Mouse (Mus musculus) urinary bladder, postnatal 25 days (tissue): ENCODE measurements around the gene Pank4.

Experiments used
- DNase-seq: peaks from one replicate; pipeline ENCODE4 v3.0.0; 2022; ENCODE audit warnings: low spot score

Gene Pank4

DNA sequence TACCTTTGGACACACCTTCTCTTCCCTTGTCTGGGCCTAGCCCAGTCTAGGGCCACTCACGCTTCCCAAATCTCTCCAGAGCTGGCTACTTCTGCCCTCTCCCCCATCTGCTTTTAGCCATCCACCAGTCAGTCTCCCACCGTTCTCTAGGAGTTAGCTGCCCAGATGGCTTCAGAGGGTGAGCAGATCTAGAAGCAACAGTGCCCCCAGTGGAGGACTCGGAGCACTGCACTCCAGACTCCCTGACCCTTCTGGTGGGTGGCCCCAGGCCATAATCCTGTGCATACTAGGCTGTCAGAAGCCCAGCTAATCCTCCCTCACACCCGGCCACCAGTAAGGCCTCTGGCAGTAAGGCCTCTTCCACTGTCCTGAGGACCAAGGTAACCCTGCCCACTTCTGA is 48.9 kb downstream of the Pank4 start:
- peak; percentile 53 for DNase-seq

DNA sequence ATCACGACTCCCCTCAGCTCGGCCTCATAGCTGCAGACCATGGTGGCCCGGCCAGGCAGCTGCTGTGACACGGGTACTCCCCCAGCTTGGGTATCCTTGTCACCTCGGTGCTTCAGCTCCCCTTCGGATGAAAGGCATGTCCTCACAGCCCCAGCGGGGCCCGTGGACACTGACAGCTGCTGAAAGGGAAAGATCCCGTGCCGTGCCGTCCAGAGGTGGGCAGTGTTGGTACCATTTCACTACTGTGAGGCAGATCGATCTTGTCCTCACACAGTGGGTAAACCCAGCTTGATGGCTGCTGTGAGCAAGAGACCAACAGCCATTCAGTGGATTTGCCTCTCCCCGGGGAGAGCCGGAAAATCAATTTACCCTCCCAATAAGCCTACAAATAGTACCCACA is 50.3 kb downstream of the Pank4 start:
- DNase-seq = no peak

DNA sequence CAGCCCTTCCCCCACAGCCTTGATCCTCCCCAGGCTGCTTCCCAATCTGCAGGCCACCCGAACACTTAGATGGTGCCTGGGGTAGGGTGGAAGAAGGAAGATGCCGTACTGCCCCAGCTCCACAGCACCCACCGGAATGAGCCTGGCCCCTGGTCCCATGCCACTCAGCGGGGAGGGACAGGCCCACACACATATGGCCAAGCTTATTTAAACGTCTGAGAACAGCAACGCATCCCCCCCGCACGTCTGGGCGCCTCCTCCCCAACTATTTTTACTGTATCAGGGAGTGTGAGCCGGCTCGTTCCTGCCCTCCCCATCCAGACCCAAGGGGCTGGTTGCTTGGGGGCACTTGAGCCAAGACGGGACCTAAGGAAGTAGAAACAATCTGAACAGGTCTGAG is 50.9 kb downstream of the Pank4 start:
- no peak for DNase-seq

DNA sequence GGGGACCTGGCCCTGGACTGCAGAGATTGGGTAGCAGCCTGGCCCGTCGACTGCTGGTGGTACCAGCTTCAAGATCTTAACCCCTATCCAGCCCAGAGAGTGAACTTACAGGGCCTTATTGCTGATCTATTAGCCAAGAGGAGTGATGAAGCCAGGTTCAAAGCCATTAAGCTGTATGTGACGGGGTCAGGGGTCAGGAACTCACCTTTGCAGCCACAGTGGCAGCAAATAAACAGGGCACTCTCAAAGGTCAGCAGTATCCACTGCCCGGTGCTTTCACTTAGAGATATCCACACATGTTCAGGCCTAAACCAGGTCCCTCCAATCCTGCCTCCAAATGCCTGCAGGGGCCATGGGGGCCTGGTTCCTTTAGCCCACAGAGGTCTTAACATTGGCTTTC is 51.6 kb downstream of the Pank4 start:
- DNase-seq = no peak

DNA sequence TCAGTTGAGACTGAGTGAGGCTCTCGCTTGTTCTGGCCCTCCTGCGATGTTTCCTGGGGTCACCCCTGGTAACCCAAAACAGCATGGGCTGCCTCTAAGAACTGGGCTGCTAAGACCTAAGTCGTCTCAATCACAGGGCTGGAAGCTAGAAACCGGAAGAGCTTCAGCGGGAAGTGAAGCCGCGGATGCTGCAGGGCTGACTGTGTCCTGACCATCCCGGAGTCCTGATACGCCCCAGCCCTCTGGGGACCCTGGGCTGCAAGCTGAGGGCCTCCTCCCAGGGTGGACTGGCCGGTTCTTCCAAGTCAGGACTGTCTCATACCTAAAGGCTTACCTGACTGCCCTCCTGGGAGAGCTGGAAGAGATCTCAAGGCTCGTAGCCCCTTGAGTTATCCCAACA is 52.9 kb downstream of the Pank4 start:
- DNase-seq = no peak

DNA sequence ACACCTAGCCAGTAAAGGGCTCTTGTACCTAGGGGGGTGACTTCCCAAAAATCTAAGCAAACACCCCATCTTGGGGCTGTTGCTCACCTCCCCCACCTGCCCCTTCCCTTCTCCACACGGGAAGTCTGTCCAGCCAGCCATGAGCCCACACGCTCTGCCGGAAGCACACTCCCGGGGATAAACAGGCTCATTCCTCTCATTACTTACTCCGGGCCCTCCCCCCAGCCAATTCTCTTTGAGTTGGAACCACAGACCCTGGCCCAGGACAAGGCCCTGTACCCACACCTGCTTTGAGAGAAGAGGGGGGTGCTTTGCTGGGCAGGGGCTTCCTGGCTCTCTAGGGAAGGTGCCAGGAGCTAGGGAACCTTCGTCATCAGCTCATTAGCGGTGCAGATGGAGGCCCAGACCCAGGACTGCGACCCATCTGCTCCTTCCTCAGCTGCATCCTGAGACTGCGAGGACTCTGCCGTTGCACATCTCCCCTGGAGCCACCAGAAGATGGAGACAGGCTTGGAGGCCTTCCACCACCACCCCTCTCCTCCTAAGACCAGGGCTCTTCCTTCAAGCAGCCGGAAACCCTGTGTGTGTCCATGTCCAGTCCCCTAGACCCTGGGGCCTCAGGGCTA is 53.4 kb downstream of the Pank4 start:
- no peak for DNase-seq

DNA sequence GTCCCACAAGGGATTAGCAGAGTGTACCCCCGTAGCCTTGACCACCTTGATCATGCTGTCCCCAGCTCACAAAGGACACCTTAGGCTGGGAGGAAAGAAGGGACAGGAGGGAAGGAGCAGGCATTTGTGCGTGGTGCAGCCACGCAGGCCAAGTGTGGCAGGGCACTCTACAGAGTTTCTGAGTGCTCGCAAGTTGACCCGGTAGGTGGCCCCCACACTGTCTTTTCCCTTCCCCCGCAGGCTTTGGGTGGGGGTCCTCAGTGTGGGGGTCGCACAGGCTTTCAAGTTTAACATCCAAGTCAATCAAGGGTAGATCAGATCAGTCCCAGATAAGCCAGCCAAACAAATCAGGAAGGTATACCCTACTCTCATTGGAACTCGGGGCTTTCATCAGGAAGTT is 54.1 kb downstream of the Pank4 start:
- DNase-seq = no peak

DNA sequence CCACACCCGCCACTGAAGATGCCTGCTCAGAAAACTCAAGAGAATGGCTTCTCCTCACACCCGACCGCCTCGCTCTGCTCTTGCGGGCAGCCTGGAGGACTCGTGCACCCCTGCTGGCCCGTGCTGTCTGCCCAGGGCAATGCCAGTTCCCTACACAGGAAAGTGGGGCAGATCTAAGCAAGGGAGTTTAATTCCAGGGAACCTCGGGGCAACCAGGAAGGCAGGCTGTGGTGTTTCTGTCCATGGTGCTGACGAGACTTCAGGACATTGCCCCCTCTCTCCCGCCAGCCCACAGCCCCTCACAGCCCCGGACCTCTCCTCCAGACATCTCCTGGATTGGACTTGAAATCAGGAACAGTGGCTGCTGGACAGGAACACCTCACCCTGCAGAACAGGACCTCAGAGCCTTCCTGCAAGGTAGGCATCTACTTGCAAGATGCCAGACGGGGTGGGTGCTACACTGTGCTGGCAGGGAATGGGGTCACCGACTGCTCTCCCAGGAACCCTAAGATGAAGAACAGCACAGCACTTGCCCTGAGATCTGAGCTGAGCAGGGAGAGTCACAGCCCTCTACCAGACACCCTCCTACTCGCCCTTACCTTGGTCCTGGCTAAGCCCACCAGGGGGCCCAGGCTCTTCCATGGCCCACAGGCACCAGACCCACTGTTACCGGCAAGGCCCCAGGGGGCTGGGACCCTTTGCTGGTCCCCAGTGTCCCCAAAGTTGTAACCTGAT is 54.8 kb downstream of the Pank4 start:
- peak; percentile 19 for DNase-seq

DNA sequence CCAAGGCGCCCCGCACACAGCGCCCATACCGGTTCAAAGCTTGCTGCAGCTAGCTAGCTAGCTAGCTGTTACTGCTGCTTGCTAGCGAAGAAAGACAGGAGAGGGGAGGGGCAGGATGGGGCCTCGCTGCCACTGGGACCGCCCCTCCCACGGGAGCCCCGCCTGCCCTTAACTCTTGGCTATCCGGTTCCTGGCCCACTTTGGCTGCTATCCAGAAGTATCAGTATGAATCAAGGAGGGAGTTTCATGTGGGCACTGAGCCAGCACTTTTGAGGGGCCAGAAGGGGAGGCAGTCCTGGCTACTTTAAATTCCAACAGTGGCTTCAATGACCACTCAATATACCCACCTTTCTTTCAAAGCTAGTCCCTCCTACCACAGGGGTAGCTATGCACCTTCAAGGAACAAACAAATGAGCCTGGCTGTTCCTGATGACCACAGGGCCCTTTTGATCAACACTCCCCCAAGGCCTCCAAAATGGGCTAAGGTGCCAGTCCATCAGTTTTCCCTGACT is 55.5 kb downstream of the Pank4 start:
- peak; percentile 27 for DNase-seq

DNA sequence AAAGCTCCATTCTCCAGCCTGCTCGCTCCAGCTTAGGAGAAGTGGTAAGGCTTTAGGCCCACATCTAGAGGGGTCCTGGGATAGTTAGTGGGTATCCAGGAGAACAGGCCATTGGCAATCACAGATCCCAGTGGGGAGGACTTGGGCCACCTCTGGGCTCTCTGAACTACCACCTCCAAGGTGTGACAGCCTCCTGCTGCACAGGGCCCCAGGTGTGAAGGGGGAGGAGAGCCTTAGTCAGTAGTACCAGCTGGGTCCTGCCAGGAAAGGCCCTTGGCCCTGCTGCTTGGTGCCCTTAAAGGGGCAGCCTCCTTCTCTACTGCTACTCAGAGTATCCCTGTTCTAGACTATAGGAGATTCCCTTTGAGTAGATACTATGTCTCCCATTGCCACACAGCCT is 56.2 kb downstream of the Pank4 start:
- DNase-seq = no peak

DNA sequence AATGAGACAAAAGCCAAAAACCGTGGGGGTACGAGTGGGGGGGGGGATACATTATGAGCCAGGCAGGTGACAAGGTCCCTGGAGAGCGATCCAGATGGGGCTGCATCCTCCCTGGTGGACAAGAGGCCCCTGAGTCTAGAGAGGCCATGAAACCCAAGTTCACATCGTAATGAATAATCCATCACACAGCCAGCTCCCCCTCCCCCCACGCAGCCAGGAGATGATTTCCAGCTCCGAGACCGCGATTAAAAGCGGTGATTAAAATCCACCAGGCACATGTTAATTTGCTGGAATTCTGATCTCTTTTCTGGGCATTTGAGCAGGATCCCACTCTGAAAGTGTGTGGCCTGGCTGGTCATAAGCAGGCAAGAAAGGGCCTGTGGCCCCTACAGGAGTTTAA is 56.9 kb downstream of the Pank4 start:
- no peak for DNase-seq

DNA sequence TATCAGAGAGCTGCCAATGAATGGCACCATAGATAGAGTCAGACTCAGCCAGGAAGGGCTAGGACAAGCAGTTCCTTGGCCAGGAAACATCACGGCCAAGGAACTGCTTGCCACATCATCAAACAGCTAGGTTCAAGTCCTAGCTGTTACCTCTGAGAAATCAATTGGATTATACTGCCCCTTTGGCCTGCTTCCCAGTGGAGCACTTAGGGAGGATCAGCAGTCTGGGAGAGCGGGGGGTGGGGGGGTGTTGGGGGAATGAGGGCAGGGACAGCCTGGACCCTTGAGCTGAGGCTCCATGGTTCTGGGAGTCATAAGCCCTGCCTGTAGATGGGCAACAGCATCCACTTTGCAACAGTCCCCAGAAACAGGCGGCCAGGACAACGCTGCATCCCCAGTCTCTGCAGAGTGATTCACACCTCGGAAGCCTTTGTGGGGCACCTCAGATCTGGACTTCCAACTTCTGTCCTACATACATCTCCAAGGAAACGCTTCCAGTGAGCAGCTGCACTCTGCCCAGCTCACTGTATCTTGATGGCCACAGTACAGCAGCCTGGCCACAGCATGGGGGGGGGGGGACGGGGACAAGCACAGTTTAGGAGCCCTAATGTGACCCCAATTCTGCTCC is 58.4 kb downstream of the Pank4 start:
- DNase-seq = no peak

DNA sequence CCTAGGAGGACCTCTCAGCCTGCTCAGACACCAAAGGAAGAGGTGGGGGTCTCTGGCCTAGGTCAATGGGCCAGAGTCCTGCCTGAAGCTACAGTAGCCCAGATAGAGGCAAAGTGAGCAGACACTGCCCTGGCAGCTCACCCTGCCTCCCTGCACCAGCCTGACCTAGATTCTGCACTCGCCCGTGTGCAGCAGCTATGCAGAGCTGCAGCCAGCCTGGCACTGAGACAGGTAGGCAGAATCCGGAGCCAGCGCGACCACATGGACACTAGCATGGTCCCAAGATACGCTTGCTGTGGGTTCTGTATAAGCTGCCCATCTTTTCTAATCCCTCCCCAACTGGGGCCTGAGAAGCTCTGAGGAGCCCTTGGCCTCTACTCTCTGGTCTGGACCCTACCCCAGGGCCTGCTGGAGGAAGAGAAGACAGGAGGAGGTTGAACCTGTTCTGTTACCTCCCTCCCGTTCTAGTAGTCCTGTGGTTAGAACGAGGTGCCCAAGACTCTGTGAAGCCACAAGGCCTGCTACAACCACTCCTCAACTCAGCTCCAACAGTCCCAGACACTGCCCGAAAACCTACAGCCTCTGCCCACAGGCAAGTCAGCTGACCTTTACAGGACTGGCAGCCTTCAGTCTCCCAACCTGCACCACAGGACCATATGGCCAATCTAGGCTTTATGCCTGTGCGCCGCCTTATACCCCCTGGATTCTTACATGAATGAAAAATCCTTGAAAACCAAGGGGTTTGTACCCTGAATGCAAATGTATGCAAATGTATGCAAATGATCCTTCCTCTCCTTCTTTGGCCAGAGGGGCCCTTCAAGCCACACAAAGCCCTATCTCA is 60.5 kb downstream of the Pank4 start:
- DNase-seq = no peak
